Mouse (Mus musculus) G1E (cell line): Measurements from ENCODE around the gene Atf7ip. TPM values are rescaled to one million over a fixed set of nuclear protein-coding genes. Genes with fewer than 3 reads are reported as not detected.

Source experiments
- ATAC-seq: 2 replicates; pipeline ENCODE4 v1.8.0; 2016; ENCODE audit warnings: mild to moderate bottlenecking; ENCODE audit not compliant: insufficient number of reproducible peaks, poor library complexity, low FRiP score, severe bottlenecking; ENCODE audit errors: extremely low read depth
- DNase-seq: peaks from one replicate; pipeline ENCODE4 v3.0.0; 2012; ENCODE audit warnings: low spot score
- H3K27me3 ChIP-seq: 2 replicates; pipeline ENCODE4 v1.6.1; 2012; ENCODE audit warnings: mild to moderate bottlenecking, low read length, inconsistent platforms; ENCODE audit not compliant: insufficient read depth
- H3K36me3 ChIP-seq: replicated peaks from 2 replicates; pipeline ENCODE3; 2012; ENCODE audit warnings: mild to moderate bottlenecking, inconsistent platforms
- H3K4me1 ChIP-seq: 2 replicates; pipeline ENCODE4 v1.6.1; 2012; ENCODE audit warnings: low read depth, low read length, inconsistent platforms, mixed read lengths; ENCODE audit not compliant: insufficient read depth
- H3K4me3 ChIP-seq: 2 replicates; pipeline ENCODE4 v1.5.1; 2012; ENCODE audit warnings: low read depth, mild to moderate bottlenecking, inconsistent platforms, low read length, moderate library complexity, mixed read lengths
- H3K9me3 ChIP-seq: replicated peaks from 2 replicates; pipeline ENCODE4 v1.6.1; 2012; ENCODE audit warnings: inconsistent platforms
- CTCF ChIP-seq: IDR thresholded peaks from 2 replicates; pipeline ENCODE4 v1.5.1; 2012; ENCODE audit warnings: low read depth, low read length, inconsistent platforms, mixed read lengths
- GATA1 ChIP-seq: IDR thresholded peaks from 2 replicates; pipeline ENCODE4 v1.6.1; 2012; ENCODE audit warnings: borderline replicate concordance, low read length, inconsistent platforms, mixed read lengths
- GATA2 ChIP-seq: IDR thresholded peaks from 2 replicates; pipeline ENCODE4 v1.6.1; 2012; ENCODE audit warnings: low read depth, low read length, inconsistent platforms, borderline replicate concordance
- POLR2AphosphoS5 ChIP-seq: IDR thresholded peaks from 2 replicates; pipeline ENCODE4 v1.6.1; 2012; ENCODE audit warnings: low read depth, low read length, inconsistent platforms; ENCODE audit not compliant: insufficient replicate concordance
- TAL1 ChIP-seq: conservative IDR thresholded peaks from 2 replicates; pipeline ENCODE4 v1.6.1; 2012; ENCODE audit warnings: low read depth, low read length, inconsistent platforms, mixed read lengths
- polyA plus RNA-seq: library from polyadenylated mRNA; stranded (reverse); fragments of >175 nt; gene quantifications from 2 replicates; pipeline ENCODE4 v1.2.3, GENCODE M21; 2012
- total RNA-seq, 2 experiments: library from RNA; stranded (forward) in 1 of 2; stranded (reverse) in 1 of 2; fragments of 200-1000 nt in 1 of 2; fragments of >200 nt in 1 of 2; fragmentation: Nextera tagmentation in 1 of 2; gene quantifications; 2 replicates each; pipeline ENCODE4 v1.2.3; 2014 to 2017

Atf7ip gene
- total and polyA plus RNA-seq, 3 experiments: 24.2 to 192 (median 34.6) TPM

GRCm38 (mm10) chr6:136633719-136634118, 127.8 kb downstream of the Atf7ip start:
- ATAC-seq (no peak), DNase-seq (no peak)
- Histone ChIP-seq H3K36me3 (no peaks in the 10 kb centered on the region), H3K9me3 (no peaks in the 10 kb centered on the region), H3K4me1 (no peaks in the 10 kb centered on the region), H3K27me3 (no peaks in the 10 kb centered on the region), H3K4me3 (no peak overlapping the region)
- TF ChIP-seq TAL1: no peak
- no peak for TF ChIP-seq GATA1
- TF ChIP-seq POLR2AphosphoS5: no peak
- no peak for TF ChIP-seq CTCF
- TF ChIP-seq GATA2: no peak

GRCm38 (mm10) chr6:136634982-136635381, 129.0 kb downstream of the Atf7ip start:
- Histone ChIP-seq H3K9me3 (no peaks in the 10 kb centered on the region), H3K4me3 (no peak overlapping the region), H3K27me3 (no peaks in the 10 kb centered on the region), H3K36me3 (no peaks in the 10 kb centered on the region), H3K4me1 (no peaks in the 10 kb centered on the region)
- ATAC-seq (no peak), DNase-seq (no peak)
- no peak for TF ChIP-seq POLR2AphosphoS5
- no peak for TF ChIP-seq GATA1
- no peak for TF ChIP-seq TAL1
- TF ChIP-seq CTCF: no peak
- TF ChIP-seq GATA2: no peak

GRCm38 (mm10) chr6:136644171-136644570, 138.2 kb downstream of the Atf7ip start:
- DNase-seq: no peak
- H3K4me1 ChIP-seq: no peaks in the 10 kb centered on the region
- H3K9me3 ChIP-seq: peaks cover 5% of the 10 kb centered on the region
- TF ChIP-seq CTCF: peak; percentile 25; the same call in 1 of the 2 replicates
- no peak for TF ChIP-seq POLR2AphosphoS5
- no peak for TF ChIP-seq GATA2
- no peak for TF ChIP-seq TAL1
- TF ChIP-seq GATA1: no peak
- ATAC-seq: no peak
- no peaks in the 10 kb centered on the region for H3K36me3 ChIP-seq
- no peak overlapping the region for H3K4me3 ChIP-seq
- H3K27me3 ChIP-seq: no peaks in the 10 kb centered on the region

- Histone ChIP-seq H3K4me3 (no peak overlapping the region), H3K36me3 (no peaks in the 10 kb centered on the region), H3K4me1 (no peaks in the 10 kb centered on the region), H3K27me3 (no peaks in the 10 kb centered on the region), H3K9me3 (peaks cover 5% of the 10 kb centered on the region)
- no peak for DNase-seq
- TF ChIP-seq GATA2 (no peak), GATA1 (no peak), POLR2AphosphoS5 (no peak), TAL1 (no peak), CTCF (no peak)
- ATAC-seq: no peak
Observed at GRCm38 (mm10) chr6:136645754-136646153, 139.8 kb downstream of the Atf7ip start.

- ATAC-seq (no peak), DNase-seq (no peak)
- no peak overlapping the region for H3K4me3 ChIP-seq
- H3K9me3 ChIP-seq: peaks cover 5% of the 10 kb centered on the region
- TF ChIP-seq GATA1 (no peak), CTCF (no peak), TAL1 (no peak), GATA2 (no peak), POLR2AphosphoS5 (no peak)
- H3K4me1 ChIP-seq: no peaks in the 10 kb centered on the region
- no peaks in the 10 kb centered on the region for H3K36me3 ChIP-seq
- no peaks in the 10 kb centered on the region for H3K27me3 ChIP-seq
Observed at GRCm38 (mm10) chr6:136646207-136646606, 140.2 kb downstream of the Atf7ip start.

- no peak overlapping the region for H3K4me3 ChIP-seq
- H3K36me3 ChIP-seq: no peaks in the 10 kb centered on the region
- H3K4me1 ChIP-seq: no peaks in the 10 kb centered on the region
- no peak for TF ChIP-seq CTCF
- no peak for TF ChIP-seq GATA1
- no peak for TF ChIP-seq TAL1
- TF ChIP-seq GATA2: no peak
- no peak for TF ChIP-seq POLR2AphosphoS5
- DNase-seq (no peak), ATAC-seq (no peak)
- H3K9me3 ChIP-seq: peaks cover 5% of the 10 kb centered on the region
- no peaks in the 10 kb centered on the region for H3K27me3 ChIP-seq
Observed at GRCm38 (mm10) chr6:136647455-136647861, 141.5 kb downstream of the Atf7ip start.

GRCm38 (mm10) chr6:136650664-136651063, 144.7 kb downstream of the Atf7ip start:
- Histone ChIP-seq H3K4me1 (no peaks in the 10 kb centered on the region), H3K9me3 (no peaks in the 10 kb centered on the region; the same call in 1 of the 2 replicates), H3K27me3 (no peaks in the 10 kb centered on the region), H3K36me3 (no peaks in the 10 kb centered on the region), H3K4me3 (no peak overlapping the region)
- DNase-seq: no peak
- ATAC-seq: no peak
- TF ChIP-seq POLR2AphosphoS5 (no peak), CTCF (no peak)
